Mouse (Mus musculus) regulatory T cell (primary cell): ENCODE data around the gene Slc25a39.

Experiments used
- in situ Hi-C: fragments of 300-600 bp; cut with MboI, MseI; formaldehyde crosslinking; loops from one replicate; pipeline ENCODE4 v1.15.1; 2025; ENCODE audit warnings: high pct_unique_total_duplicates

Gene Slc25a39

DNA sequence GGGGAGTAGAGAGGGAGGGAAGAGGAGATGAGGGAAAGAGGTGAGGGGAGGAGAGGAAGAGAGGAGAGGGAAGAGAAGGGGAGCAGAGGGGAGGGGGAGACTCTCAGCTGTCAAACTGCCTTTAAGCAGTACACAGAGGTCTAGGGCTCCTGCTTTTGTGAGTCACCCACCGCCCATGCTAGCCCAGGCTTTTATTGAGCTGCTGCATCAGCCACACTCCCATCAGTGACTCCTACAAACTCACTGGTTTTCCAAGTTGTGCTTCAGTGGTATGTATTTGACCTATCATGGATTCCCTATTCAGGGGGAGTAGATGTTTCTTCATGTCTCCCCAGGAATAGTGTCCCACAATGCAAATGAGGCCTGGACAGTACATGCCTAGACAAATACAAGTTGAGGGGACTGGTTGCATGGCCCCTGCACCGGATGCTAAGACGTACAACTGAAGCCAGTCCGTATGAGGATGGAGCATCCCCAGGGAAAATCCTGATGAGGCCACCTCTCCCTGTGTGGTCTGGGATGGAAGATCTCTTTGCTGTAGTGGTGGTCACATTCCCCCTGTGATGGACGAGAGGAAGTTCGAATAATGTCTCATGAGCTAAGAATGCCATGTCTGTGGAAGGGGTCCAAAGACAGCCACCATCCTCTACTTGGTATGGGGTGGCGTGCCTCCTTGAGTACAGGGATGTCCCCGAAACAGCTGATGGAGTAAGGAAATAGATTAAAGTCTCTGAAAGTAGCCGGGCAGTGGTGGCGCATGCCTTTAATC lies 7.5 kb upstream of the Slc25a39 start:
- in situ Hi-C loops: loop anchor here (25.0 kb wide), 1 partner anchor 953 kb away; the partner anchor contains the start of genes Rnd2 and Vat1

DNA sequence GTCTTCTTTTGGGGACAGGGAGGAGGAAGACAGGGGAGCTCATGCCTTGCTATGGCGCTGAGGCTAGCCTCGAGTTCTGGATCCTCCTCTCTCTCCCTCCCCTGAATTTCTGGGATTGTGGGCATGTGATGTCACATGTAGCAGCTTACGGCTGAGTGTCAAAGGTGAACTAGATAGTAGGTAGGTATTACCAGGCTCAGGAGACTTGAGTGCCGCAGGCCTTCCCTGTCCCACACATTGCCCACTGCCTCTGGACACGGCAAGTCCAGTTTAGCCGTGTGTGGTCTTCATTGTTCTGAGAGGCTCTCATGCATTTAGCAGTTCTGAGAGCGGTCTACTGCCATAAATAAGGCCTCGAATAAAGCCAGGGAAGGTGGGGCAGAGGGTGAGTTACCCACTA lies 5.3 kb upstream of the Slc25a39 start:
- in situ Hi-C loops: loop anchor here (25.0 kb wide), 1 partner anchor 951 kb away; the partner anchor contains the start of genes Rnd2 and Vat1

DNA sequence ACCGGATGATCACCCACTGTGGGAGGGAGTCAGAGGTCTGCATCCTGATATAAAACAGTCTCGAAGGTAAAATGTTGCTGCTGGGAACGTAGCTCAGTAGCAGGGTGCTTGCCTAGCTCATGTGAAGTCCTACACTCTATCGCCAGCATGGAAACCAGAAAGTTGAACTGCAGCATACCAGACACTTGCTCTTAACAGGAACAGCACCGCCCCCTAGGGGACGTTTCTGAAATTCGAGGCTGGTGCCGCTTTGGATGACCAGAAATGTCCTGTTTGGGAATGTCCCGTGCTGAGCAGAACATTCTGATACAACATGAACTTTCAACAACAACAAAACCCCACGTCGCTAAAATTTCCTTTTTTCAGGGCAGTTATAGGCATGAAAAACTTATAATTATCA lies 4.0 kb upstream of the Slc25a39 start:
- in situ Hi-C loops: loop anchor here (25.0 kb wide), 1 partner anchor 949 kb away; the partner anchor contains the start of genes Rnd2 and Vat1

DNA sequence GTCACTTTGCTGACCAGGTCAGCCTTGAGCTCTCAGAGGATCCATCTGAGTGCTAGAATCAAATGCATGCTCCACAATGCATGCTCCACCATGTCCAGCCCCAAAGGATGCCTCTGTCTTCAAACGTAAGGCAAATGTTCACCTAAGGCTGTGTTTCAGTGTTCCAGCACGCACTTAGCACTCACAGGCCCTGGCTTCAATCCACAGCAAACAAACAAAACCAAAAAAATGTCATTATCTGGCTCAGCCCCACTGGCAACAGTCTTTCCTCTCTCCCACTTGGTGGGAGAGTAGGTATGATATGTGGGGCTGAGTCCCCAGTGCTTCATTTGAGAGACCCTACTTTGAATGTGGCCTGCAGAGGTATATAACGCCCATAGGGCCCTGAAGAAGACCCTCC lies 3.3 kb upstream of the Slc25a39 start:
- in situ Hi-C loops: loop anchor here (25.0 kb wide), 1 partner anchor 949 kb away; the partner anchor contains the start of genes Rnd2 and Vat1

DNA sequence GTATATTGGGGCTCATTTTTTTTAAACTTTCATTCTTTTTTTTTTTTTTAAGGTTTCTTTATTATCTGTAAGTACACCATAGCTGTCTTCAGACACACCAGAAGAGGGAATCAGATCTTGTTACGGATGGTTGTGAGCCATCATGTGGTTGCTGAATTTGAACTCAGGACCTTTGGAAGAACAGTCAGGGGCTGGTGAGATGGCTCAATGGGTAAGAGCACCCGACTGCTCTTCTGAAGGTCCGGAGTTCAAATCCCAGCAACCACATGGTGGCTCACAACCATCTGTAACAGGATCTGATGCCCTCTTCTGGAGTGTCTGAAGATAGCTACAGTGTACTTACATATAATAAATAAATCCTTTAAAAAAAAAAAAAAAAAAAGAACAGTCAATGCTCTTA lies 2.6 kb upstream of the Slc25a39 start:
- in situ Hi-C loops: loop anchor here (25.0 kb wide), 1 partner anchor 948 kb away; the partner anchor contains the start of genes Rnd2 and Vat1

DNA sequence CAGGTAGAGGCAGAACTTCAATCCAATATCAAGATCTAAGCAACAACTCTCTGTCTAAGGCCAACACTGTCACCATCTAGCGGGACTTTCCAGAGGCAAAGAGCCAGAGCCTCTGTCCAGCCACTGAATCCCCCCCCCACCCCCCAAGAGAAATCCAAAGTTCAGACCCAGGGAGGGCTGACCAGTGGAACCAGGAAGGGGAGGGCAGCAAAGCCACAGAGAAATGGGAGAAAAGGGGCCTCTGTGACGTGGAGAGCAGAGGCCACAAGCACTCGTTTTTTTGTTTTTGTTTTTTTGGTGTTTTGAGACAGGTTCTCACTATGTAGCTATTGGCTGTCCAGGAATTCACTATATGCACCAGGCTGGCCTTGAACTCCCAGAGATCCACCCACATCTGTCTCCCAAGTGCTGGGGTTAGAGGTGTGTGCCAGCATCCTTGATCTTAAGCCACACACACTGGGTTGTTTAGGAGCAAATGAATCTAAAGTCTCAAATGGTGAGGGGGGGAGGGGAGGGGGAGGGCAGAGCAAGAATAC lies 2.1 kb upstream of the Slc25a39 start:
- in situ Hi-C loops: loop anchor here (10.0 to 25.0 kb wide), 2 partner anchors 115 to 948 kb away; partner anchors contain the start of genes Atxn7l3, Rnd2 and Vat1

DNA sequence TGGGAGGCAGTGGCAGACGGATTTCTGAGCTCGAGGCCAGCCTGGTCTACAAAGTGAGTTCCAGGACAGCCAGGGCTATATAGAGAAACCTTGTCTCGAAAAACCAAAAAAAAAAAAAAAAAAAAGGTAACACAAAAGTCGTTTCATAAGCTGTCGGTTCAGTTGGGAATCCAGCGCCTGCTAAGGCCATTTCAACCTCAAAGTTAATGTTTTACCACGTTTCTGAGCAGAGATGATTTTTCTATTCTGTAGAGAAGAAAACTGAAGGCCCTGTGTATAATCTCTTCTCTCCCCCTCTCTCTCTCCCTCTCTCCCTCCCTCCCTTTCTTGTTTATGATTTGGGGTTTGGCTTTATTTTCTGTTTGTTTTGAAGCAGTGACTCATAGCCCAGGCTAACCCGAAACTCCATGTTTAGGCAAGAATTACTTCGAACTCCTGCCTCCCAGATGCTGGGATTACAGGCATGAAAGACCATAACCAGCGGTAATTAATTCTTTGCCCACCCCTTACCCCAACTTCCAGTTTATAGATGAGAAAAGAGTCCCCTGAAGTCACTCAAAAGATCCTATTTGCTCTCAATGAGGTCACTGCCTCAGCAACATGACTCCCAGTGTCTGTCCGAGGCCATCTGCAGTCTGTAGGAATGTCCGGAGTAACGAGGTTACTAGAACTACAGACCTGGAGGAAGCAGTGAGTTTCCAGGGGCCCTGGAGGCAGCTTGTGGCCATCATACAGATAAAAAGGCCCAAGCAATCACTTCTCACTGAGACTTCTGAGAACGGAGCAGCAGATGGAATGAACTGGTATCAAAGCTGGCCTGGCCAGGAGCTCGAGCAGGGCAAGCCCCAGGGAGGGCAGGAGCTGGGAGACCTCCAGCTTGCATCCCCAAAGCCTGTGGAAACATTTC lies 1.4 kb upstream of the Slc25a39 start:
- in situ Hi-C loops: loop anchor here (10.0 to 25.0 kb wide), 2 partner anchors 114 to 947 kb away; partner anchors contain the start of genes Atxn7l3, Rnd2 and Vat1

DNA sequence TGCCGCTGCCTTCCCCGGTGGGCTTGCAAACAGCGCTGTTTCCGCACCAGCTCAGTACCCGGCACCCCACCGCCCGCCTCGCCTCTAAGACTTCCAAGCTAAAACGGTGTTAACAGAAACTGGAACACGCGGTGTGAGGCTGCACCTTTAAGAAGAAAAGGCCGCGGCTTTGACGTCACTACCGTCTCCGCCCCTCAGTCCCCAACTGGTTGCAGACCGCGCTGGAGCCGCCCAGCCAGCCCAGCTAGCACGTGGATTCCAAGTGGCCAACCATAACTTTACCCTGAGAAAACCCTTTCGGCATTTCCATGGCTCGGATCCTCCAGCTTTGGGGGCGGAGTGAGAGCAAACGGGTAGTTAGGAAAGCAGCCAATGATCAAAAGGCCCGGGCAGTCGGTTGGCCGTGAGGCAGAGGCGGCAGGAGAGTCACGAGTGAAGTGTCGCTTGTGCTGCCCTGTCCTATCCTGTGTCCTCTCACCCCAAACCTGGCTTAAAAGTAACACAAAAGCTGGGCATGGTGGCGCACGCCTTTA lies 664 bp upstream of the Slc25a39 start:
- in situ Hi-C loops: loop anchor here (10.0 to 25.0 kb wide), 2 partner anchors 114 to 946 kb away; partner anchors contain the start of genes Atxn7l3, Rnd2 and Vat1

DNA sequence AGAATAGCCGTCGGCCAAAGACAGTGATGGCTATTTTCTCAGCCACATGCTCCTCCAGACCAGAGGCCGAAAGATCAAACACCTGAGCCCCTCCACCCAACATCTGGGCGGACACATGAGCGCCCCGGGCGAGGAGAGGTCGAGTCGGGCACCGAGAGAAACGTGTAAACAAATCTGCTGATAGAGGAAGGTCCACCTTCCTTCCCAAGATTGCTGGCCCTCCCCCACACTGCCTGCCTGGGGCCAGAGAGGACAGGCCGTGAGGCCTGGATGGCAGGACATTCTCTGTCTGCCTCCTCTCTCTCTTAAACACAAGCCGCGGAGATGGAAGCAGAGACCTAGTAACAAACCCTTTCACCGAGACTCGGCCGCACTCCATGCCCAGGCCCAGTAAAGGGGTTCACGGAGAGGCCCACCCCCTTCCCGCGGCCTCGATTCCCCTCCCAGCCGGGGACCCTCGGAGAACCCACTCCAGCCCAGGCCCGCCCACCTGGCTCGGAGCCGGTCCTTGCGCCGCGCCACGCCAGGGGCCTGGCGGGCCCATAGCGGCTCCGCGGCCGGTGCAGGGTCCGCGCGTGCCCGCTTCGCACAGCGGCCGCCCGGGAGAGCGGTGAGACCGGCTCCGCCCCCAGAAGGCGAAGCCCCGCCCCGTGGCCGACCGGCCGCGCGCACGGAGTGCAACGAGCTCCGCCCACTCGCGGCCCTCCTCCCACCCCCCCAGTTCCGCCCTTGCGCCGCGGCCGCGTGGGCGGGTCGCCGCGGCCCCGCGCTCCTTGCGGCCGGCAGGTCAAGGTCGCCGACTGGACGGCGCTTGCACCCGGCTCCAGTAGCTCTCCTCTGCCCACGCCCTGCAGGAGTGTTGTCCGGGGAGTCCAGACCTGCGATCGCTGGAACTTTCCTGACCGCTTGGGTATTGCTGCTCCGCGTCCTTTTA lies 579 bp downstream of the Slc25a39 start:
- in situ Hi-C loops: loop anchor here (10.0 to 25.0 kb wide), 2 partner anchors 112 to 945 kb away; partner anchors contain the start of genes Atxn7l3, Rnd2 and Vat1

DNA sequence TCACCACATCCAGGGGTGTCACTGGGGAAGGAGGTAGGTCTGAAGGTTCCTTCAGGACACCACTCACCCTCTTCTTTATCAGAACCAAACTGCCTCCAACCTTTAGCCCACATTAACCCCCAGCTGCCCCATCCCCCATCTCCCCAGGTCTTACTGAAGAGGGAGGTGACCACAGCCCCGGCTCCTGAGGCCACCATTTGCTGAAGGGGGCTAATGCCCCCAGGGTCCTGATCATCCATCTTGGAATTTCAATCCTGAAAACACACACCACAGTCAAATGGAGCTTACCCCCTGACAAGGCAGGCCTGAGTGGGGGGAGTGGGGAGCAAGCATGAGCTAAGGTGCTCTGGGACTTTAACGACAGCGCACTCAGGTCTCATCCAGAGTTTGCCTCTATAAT lies 1.3 kb downstream of the Slc25a39 start:
- in situ Hi-C loops: loop anchor here (10.0 to 25.0 kb wide), 2 partner anchors 112 to 944 kb away; partner anchors contain the start of genes Atxn7l3, Rnd2 and Vat1

DNA sequence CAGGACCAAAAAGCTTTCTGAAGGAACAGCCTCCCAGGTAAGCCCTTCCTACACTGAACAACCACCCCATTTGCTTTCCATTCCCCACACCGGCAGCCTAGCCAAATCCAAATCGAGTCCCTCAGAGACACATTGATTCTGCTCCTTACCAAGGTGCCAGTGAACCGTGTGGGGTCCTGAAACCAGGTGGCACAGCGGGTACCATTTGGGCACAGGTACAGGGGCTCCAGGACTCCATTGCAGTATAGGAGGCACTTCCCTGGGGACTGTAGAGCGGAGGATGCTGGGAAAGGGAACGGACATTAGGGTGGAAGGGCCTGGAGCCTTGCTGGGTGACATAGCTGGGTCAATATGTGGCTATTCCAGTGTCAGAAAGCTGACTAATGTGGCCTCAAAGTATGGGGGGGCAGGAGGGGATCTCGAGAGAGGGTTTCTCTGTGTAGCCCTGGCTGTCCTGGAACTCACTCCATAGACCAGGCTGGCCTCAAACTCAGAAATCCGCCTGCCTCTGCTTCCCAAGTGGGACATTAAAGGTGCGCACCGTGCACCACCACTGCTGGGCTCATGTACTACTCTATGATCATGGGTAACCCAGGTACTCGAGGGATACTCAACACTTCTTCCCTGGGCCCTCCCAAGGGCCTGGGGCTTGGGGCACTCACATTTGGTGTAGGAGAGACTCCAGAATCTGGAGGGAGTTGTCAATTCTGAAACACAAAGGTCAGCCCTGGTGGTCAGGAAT lies 2.0 kb downstream of the Slc25a39 start:
- in situ Hi-C loops: loop anchor here (10.0 to 25.0 kb wide), 2 partner anchors 111 to 943 kb away; partner anchors contain the start of genes Atxn7l3, Rnd2 and Vat1

DNA sequence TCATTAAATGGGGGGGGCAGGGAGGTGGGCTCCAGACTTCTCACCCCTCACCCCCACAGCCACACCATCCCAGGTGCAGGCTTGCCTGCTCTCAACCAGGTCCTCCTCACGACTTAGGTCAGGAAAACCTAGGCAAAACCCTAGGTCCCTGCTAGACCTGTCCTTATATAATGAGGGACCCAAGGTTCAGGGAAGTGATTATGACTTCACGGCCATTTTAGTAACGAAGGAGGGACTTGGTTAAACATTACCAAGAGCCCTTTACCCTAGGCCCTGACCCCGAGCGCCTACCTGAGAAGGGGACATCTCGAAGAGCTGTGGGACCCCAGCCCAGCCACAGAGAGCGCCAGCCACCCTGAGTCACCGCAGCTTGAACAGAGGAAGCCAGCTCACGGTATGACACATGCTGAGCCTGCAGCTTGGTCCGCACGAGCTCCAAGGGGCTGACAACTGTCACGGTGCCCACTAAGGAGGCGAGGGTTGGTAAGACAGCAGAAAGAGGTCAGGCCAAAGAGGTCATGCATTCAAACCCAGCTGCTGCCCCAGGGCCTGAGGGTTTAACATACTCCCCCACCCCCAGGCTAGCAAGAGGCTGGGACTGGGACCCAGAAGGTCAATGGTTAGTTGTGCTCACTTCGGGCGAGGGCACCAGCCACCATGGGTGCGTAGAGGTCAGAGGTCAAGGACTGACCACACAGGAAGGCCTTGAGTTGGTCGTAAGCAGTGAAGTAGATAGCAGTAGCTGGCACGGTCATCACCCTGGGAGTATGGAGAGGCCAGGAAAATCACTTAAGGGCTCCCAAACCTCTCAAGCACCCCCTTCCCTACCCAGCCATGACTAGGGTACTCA lies 3.4 kb downstream of the Slc25a39 start:
- in situ Hi-C loops: loop anchor here (5.0 to 25.0 kb wide), 3 partner anchors 82 to 942 kb away; partner anchors contain the start of genes Atxn7l3, Rnd2 and Vat1

DNA sequence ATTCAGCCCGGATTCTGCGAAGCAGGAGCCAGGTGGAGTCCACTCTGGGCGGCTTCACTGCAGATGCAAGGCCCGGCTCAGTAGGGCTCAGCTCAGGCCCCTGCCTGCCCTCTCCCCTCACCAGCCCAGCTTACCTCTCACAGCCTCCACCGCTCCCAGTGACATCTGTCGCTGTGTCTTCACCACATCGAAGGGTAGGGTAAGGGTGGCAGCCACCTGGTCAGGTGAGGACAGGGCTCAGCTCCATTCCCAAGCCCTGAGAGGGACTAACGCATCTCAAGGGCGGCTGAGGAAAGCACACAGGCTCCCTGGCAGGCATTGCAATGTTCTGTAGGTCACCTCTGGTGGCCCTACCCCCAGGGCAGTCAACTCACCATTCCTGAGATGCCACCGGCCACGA lies 4.1 kb downstream of the Slc25a39 start:
- in situ Hi-C loops: loop anchor here (5.0 to 25.0 kb wide), 3 partner anchors 81 to 941 kb away; partner anchors contain the start of genes Atxn7l3, Rnd2 and Vat1

DNA sequence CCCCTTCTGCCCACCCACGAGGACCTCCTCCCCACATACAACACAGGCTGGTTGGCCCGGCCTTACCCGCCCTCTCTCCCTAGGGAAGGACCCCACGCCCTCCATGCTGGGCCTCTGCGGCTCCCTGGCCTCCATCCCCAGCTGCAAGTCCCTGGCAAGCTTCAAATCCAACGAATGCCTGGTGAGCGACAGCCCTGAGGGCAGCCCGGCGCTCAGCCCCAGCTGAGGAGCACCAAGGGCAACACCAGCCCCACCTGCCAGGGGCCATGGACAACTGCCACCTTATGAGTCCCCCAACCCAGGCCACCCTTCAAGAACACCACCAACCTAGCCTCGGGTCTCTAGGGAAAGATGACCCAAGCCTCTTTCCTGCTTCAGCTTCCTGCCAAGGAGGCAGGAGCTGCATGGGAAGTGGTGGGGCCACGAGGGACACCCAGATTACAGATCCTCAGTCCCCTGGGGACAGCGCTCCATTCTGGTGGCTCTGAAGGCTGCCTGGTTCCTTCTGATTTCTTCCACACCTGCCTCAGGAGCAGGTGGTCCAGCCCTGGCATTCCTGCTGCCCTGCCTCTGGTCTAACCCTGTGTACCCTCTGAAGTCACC lies 5.7 kb downstream of the Slc25a39 start:
- in situ Hi-C loops: loop anchor here (5.0 to 25.0 kb wide), 3 partner anchors 80 to 940 kb away; partner anchors contain the start of genes Atxn7l3, Rnd2 and Vat1

DNA sequence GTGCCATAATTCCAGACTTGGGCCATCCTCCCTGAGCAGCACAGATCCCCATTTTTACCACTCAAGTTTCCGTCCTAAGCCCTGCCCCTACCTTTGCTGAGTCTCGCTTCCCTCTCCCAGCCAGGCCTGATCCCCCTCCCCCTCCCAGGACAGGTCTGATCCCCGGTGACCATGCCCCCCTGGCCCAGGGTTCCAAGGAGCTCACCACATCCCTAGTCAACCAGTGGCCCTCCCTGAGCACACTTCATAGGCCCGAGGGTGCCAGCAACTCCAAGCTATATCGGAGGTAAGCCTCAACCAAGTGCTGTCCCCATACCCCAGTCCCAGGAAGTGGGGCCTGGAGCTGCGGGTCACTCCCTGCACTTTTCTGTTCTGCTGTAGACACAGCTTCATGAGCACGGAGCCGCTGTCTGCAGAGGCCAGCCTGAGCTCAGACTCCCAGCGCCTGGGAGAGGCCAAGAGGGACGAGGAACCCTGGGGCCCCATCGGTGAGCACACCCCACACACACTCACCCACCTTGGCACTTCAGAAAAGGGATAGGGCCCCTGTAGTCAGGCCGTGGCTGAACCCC lies 7.1 kb downstream of the Slc25a39 start:
- in situ Hi-C loops: loop anchor here (5.0 to 25.0 kb wide), 3 partner anchors 78 to 938 kb away; partner anchors contain the start of genes Atxn7l3, Rnd2 and Vat1

DNA sequence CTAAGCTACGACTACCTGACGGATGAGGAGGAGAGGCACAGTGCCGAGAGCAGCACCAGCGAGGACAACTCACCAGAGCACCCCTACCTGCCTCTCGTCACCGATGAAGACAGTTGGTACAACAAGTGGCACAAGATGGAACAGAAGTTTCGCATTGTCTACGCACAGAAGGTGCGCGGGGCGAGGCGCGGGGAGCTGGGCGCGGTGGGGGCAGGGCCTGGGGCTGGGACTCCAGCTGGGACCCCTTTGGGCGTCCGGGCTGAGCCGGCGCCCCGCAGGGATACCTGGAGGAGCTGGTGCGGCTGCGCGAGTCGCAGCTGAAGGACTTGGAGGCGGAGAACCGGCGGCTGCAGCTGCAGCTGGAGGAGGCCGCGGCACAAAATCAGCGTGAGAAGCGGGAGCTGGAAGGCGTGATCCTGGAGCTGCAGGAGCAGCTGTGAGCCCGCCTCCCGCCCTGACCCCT lies 8.1 kb downstream of the Slc25a39 start:
- in situ Hi-C loops: loop anchor here (5.0 to 25.0 kb wide), 3 partner anchors 77 to 937 kb away; partner anchors contain the start of genes Atxn7l3, Rnd2 and Vat1

DNA sequence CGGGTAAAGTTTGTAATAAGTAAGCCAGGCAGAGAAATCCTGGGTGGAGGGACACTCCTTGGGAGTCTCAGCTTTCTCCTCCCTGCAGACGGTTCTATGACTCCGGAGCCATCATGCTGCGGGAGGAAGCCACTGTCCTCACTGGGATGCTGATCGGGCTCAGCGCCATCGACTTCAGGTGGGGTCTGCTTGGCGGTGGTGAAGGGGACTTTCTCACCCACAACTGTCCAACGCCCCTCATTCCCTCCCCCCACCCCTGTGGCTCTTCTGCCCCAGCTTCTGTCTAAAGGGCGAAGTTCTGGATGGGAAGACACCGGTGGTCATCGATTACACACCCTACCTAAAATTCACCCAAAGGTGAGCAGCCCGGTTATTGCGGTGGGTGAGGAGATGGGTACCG lies 8.6 kb downstream of the Slc25a39 start:
- in situ Hi-C loops: no loop called here
